Mouse (Mus musculus): ENCODE data around the gene Thsd4.

DNA sequence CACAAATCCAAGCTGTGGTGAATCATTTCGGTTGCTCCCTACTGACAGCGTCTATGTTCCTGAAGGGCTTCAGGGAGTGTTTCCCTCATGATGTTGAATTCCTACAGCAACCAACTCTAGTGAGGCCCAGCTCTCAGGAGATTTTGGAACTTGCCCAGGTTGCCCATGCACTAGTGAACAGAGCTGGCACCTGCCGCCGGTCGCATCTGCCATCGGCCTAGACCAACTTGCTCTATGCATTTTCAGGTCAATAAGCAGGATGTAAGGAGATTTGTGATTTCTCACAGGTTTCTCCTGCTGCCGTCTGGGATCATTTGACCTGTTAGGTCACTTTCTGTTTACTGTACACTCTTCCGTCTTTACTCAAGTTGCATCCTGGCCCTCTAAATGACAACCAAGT lies 454.6 kb downstream of the Thsd4 start:
- TF ChIP-seq CTCF (IDR thresholded peaks at IDR 0.05; ENCODE audit: extremely low read depth, insufficient read length, insufficient replicate concordance, low read depth, low read length) = no peak
- no peak for TF ChIP-seq POLR2A (IDR thresholded peaks at IDR 0.05; ENCODE audit: low read depth, low read length)

All from small intestine, adult 2 months (tissue).